ENCODE assay signal across 22 mouse cellular contexts in the genomic region with DNA sequence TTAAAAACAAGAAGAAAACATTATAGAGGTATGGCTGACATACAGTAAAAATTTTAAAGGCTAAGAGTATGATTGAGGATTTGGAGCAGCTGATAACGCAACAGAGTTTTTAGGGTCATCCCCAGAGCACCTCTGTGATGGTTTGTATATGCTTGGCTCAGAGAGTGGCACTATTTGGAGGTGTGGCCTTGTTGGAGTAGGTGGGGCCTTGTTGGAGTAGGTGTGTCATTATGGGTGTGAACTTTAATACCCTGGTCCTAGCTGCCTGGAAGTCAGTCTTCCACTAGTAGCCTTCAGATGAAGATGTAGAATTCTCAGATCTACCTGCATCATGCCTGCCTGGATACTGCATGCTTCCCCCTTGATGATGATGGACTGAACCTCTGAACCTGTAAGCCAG.
"Had no signal": no experiment of that assay in that cellular context is flagged by ENCODE, and none has a peak within 500 bp of the region (broad histone marks: within the 10 kb centered on the region; RNA-seq: fewer than 3 reads in every experiment).

No protein-coding gene starts in this region.

- H3K4me1 ChIP-seq: kidney, embryonic 15.5 days had no signal

- H3K9ac ChIP-seq: kidney, embryonic 15.5 days; lung, embryonic 15.5 days; midbrain, embryonic 13.5 days; neural tube, embryonic 13.5 days had no signal

- H3K27ac ChIP-seq: kidney, embryonic 15.5 days; left cerebral cortex, adult 2 months; lung, embryonic 15.5 days; midbrain, embryonic 10.5 days; midbrain, embryonic 13.5 days; neural tube, embryonic 13.5 days had no signal

- DNase-seq: kidney, adult 11 months; kidney, adult 8-10 months; kidney, postnatal 10 days; kidney, postnatal 36 days; layer of hippocampus, postnatal 36 days; lung, adult 18-20 months; lung, postnatal 10 days; lung, postnatal 36 days; right cerebral cortex, postnatal 25 days; thymus, adult 18-20 months; thymus, postnatal 14 days; thymus, postnatal 4 days had no signal

- H3K36me3 ChIP-seq: kidney, embryonic 15.5 days; lung, embryonic 15.5 days; midbrain, embryonic 10.5 days; midbrain, embryonic 13.5 days; neural tube, embryonic 13.5 days had no signal

- H3K4me2 ChIP-seq: kidney, embryonic 15.5 days; midbrain, embryonic 13.5 days; neural tube, embryonic 13.5 days had no signal

- ATAC-seq: hindbrain, embryonic 16.5 days; midbrain, embryonic 13.5 days; midbrain, embryonic 16.5 days had no signal

- H3K27me3 ChIP-seq: kidney, embryonic 15.5 days; lung, embryonic 15.5 days; midbrain, embryonic 13.5 days; neural tube, embryonic 13.5 days had no signal

- H3K4me3 ChIP-seq: kidney, embryonic 15.5 days; left cerebral cortex, adult 2 months; lung, embryonic 15.5 days; megakaryocyte, embryonic 14.5 days; midbrain, embryonic 10.5 days; midbrain, embryonic 13.5 days; myocyte; neural tube, embryonic 13.5 days had no signal

- H3K9me3 ChIP-seq: kidney, embryonic 15.5 days; lung, embryonic 15.5 days; midbrain, embryonic 10.5 days; midbrain, embryonic 13.5 days; neural tube, embryonic 13.5 days had no signal
